Mouse (Mus musculus): Measurements from ENCODE around the gene Pigk. TPM values are rescaled to one million over a fixed set of nuclear protein-coding genes. Genes with fewer than 3 reads are reported as not detected.

Pigk gene
- total RNA-seq, 2 experiments from 2014 or later: 34.1 to 43.3 TPM

DNA sequence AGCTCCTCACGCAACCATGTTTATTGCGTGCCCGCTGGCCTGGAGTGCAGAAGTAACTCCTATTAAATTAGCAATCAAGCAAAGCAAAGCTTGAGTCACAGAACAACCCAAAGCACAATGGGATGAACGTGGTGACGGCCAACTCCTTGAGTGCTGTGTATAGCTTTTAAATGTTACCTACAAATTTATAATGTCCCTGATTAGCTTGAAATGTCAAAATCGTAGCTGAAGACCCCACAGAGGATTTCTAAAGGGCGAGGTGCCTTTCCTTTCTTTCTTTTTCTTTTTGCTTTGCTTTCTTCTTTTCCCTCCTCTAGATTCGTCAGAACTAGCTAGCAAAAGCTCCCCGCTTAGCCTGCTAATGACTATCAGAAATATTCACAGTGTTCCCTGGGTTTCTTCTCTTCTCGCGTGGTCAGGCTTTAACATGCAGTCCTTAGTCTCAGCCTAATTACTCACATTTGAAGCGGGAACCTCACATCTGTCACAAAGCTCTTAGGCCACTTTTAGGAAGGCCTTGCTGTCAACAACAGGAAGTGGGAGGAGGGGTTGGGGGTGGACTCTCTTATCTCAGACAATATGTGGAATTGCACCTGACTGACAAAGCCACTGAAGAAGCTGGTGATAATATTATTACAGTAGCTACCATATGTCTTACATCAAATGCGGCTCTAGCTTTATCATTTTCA, 214.5 kb downstream of the Pigk start:
- intact Hi-C loops (cut with DNase I): no loop called here
- no peak for DNase-seq

GRCm38 (mm10) chr3:152929256-152929787, 215.4 kb downstream of the Pigk start:
- intact Hi-C loops (cut with DNase I): no loop called here
- no peak for DNase-seq

GRCm38 (mm10) chr3:152929788-152930281, 215.9 kb downstream of the Pigk start:
- DNase-seq: no peak
- intact Hi-C loops (cut with DNase I): no loop called here

DNA sequence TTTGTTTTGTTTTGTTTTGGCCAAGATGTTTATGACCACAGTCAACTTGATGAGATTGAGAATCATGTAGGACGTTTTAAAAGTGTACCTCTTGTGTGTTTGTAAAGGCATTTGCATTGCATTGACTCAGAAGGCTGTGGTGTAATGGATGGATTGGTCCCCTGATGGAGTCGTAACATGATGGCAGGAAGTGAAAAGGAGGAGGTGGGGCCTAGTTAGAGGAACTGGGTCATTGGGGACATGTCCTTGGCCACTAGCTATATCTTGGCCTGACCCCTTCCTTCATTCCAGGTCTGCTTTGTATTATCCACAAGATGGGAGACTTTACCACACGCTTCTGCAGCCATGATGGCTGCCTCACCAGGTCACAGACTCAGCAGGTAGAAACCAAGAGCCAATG, 217.5 kb downstream of the Pigk start:
- no peak for DNase-seq
- intact Hi-C loops (cut with DNase I): no loop called here

DNA sequence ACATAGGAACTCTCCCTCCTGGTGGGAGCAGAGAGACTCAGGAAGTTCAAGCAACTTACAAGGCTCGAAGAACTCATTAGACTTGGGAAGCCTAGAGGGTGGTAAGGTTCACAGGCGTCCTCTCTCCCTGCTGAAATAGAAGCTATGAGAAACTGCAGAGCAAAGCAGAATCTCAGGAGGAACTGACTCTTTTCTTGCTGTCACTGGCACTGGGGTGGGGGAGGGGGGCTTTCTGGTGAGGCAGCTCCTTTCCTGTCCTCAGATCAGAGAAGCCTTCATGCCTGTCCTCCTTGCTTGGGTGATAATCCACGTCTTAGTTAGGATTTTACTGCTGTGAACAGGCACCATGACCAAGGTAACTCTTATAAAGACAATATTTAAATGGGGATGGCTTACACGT, 218.2 kb downstream of the Pigk start:
- intact Hi-C loops (cut with DNase I): no loop called here
- no peak for DNase-seq

DNA sequence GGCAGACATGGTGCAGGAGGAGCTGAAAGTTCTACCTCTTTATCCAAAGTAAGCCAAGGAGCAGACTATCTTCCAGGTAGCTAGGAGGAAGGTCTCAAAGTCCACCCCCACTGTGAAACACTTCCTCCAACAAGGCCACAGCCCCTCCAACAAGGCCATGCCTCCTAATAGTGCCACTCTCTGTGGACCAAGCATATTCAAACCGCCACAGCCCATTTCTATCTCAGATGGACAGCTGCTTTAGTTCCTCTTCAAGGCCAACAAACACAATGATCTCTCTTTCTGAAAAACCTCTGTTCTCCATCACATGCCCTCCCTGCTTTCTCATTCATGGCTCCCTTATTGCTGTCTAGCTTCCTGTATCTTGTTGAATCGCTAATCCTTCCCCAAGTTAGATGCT, 218.6 kb downstream of the Pigk start:
- DNase-seq: no peak
- intact Hi-C loops (cut with DNase I): no loop called here

DNA sequence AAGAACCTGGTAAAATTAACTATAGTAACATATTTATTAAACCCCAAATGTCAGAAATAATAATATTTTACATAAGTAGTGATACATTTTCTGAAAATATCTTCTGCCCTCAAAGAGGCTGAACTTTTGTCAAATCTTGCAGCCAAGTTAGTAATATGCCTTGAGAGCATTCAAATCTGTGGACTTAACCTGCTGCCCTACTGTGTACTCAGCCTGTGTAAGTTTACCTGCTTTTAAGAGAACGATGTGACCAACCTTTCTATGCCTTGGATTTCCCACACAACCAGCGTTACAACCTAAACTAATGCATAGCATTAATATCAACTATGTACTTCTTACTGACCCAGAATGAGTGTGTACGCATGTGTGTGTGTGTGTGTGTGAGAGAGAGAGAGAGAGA, 219.8 kb downstream of the Pigk start:
- DNase-seq: no peak
- intact Hi-C loops (cut with DNase I): no loop called here

- intact Hi-C loops (cut with DNase I): no loop called here
- DNase-seq: no peak
Observed at GRCm38 (mm10) chr3:152936313-152936712, 222.4 kb downstream of the Pigk start.

GRCm38 (mm10) chr3:152941671-152942070, 227.8 kb downstream of the Pigk start:
- intact Hi-C loops (cut with DNase I): no loop called here
- DNase-seq: no peak

DNA sequence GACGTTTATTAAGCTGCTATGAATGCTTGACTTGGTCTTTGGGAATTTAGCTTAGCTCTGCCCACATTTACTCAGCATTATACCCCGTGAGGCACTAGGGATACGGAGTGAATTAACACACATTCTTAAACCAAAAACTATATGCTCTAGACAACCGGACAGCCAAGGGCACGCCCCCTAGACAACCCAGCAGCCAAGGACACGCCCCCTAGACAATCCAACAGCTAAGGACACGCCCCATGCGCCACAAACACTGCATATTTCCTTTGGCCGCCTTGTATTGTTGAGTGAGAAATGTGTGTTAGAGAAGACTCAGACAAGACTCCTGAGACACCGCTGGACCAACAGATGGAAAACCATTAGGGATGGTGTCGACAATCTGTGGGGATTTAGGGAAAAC, 229.1 kb downstream of the Pigk start:
- intact Hi-C loops (cut with DNase I): no loop called here
- no peak for DNase-seq

GRCm38 (mm10) chr3:152944766-152945165, 230.9 kb downstream of the Pigk start:
- intact Hi-C loops (cut with DNase I): no loop called here
- DNase-seq: no peak

DNA sequence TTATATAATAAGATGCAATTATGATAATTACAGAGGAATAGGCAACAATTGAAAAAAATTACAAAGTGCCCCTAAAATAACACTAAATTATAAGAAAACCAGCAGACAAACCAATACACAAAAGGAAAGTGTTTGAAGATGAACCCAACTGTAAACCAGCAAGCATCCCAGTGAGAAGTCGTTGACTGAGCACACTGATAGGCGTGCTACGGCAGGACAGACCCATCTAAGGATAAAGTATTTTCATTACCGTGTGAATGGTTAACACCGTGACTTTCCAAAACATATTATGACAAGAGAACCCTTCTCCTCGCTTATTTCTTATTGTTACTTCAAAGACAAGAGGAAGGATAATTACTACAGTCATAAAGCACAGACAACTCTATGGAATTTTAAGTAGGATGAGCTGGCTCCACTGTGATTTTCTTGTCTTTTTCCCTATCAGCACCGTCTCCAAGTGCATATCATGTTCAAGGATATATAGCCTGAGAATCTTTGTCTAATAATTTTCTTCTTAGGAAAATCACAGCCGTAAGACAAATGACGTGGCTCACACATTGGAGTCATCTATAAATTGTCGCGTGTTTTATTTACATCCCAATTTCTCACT, 233.2 kb downstream of the Pigk start:
- intact Hi-C loops (cut with DNase I): no loop called here
- DNase-seq: no peak

- intact Hi-C loops (cut with DNase I): no loop called here
- DNase-seq: no peak
Observed at GRCm38 (mm10) chr3:152948556-152948955, 234.7 kb downstream of the Pigk start.

GRCm38 (mm10) chr3:152949233-152949777, 235.4 kb downstream of the Pigk start:
- intact Hi-C loops (cut with DNase I): no loop called here
- no peak for DNase-seq

DNA sequence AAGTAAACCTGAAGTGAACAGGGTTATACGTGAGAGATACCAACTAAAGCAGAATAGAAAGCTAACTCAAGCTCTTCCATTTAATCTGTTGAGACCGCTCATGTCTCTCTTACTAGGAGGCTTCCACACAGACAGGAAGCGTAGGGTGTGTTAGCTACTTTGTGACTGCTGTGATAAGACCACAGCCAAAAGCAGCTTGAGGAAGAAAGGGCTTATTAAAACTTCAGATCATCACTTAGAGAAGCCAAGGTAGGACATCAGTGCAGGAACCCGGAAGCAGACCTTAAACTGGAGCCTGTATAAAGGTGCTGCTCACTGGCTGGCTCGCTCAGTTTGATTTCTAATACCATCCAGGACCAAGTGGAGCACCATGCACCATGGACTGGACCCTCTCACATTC, 236.4 kb downstream of the Pigk start:
- intact Hi-C loops (cut with DNase I): loop anchor here (10.0 kb wide), 1 partner anchor 155 kb away; no protein-coding TSS in a partner anchor
- no peak for DNase-seq

DNA sequence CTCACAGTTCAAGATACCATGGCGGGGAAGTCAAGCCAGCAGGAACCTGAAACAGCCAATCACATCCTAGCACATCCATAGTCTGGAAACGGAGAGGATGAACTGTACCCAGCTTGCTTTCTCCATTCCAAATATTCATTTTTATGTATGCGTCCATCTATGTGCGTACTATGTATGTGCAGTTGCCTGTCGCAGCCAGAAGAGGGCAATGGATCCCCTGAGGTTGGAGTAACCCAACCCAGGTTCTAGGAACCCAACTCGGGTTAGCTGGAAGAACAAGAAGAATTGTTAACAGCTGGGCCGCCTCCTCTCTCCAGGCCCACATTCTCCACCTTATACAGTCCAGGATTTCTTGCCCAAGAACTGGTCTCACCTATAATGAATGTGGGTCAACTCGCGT, 237.0 kb downstream of the Pigk start:
- intact Hi-C loops (cut with DNase I): loop anchor here (10.0 kb wide), 1 partner anchor 156 kb away; no protein-coding TSS in a partner anchor
- no peak for DNase-seq

GRCm38 (mm10) chr3:152951634-152952545, 238.0 kb downstream of the Pigk start:
- intact Hi-C loops (cut with DNase I): loop anchor here (10.0 kb wide), 1 partner anchor 157 kb away; no protein-coding TSS in a partner anchor
- DNase-seq: no peak

GRCm38 (mm10) chr3:152956038-152956437, 242.1 kb downstream of the Pigk start:
- DNase-seq: no peak
- intact Hi-C loops (cut with DNase I): loop anchor here (10.0 kb wide), 1 partner anchor 161 kb away; no protein-coding TSS in a partner anchor

GRCm38 (mm10) chr3:152956771-152957170, 242.9 kb downstream of the Pigk start:
- intact Hi-C loops (cut with DNase I): loop anchor here (10.0 kb wide), 1 partner anchor 162 kb away; no protein-coding TSS in a partner anchor
- no peak for DNase-seq

GRCm38 (mm10) chr3:152958358-152959150, 244.7 kb downstream of the Pigk start:
- intact Hi-C loops (cut with DNase I): loop anchor here (10.0 kb wide), 1 partner anchor 164 kb away; no protein-coding TSS in a partner anchor

More at GRCm38 (mm10) chr3:152958358-152959150, 244.7 kb downstream of the Pigk start:
- DNase-seq: peak; percentile 79

Measured in left cerebral cortex, postnatal 4 days (tissue).